Mouse (Mus musculus) bone marrow macrophage, adult 2 months (primary cell): Measurements from ENCODE around the gene Fuca1.

Source experiments
- CTCF ChIP-seq: IDR thresholded peaks from 2 replicates; pipeline ENCODE4 v1.5.1; 2012; ENCODE audit warnings: low read depth, mild to moderate bottlenecking, low read length, moderate library complexity
- POLR2A ChIP-seq: IDR thresholded peaks from 2 replicates; pipeline ENCODE4 v1.6.1; 2012; ENCODE audit warnings: mild to moderate bottlenecking, low read depth, low read length, borderline replicate concordance

DNA sequence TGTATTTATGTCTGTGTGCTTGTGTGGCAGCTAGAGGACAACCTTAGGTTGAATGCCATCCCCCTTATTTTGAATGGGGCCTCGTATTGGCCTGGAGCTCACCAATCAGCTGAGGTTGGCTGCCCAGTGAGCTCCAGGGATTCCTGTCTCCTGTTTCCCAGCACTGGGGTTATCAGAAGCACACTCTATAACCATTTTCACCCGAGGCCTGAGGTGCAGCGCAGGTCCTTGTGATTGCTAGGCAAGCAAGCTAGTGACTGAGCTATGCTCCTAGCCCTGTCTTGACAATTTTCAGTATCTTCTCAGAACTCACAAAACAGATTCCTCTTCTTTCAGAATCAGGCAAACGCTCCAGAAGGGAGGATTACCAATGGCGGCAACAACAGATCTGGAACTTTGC is 64.0 kb downstream of the Fuca1 start:
- no peak for TF ChIP-seq CTCF
- no peak for TF ChIP-seq POLR2A
